Mouse (Mus musculus): Measurements from ENCODE around the gene Trmu. TPM values are rescaled to one million over a fixed set of nuclear protein-coding genes. Genes with fewer than 3 reads are reported as not detected.
A peak's percentile ranks its signal among the peaks of the same experiment; 100 is the strongest.

The Trmu gene
- total RNA-seq, 2 experiments from 2014 or later, result 27.7 to 34.3 TPM

- no peak for DNase-seq (ENCODE audit: low spot score in 2 of 2)
Observed at GRCm38 (mm10) chr15:85893871-85894270, 14.8 kb downstream of the Trmu start.

GRCm38 (mm10) chr15:85896284-85896683 is 17.2 kb downstream of the Trmu start:
- DNase-seq (ENCODE audit: low spot score in 2 of 2), result peak; percentile 48 to 66

- no peak for DNase-seq (ENCODE audit: low spot score in 2 of 2)
Observed at GRCm38 (mm10) chr15:85897113-85897512, 18.0 kb downstream of the Trmu start.

GRCm38 (mm10) chr15:85899396-85899795 is 20.3 kb downstream of the Trmu start:
- no peak for DNase-seq (ENCODE audit: low spot score in 2 of 2)

GRCm38 (mm10) chr15:85900318-85900717 is 21.2 kb downstream of the Trmu start:
- no peak for DNase-seq (ENCODE audit: low spot score in 2 of 2)

GRCm38 (mm10) chr15:85900801-85901200 is 21.7 kb downstream of the Trmu start:
- no peak for DNase-seq (ENCODE audit: low spot score in 2 of 2)

GRCm38 (mm10) chr15:85902505-85902904 is 23.4 kb downstream of the Trmu start:
- DNase-seq (ENCODE audit: low spot score in 2 of 2), result no peak

GRCm38 (mm10) chr15:85903826-85904225 is 24.7 kb downstream of the Trmu start:
- DNase-seq (ENCODE audit: low spot score in 2 of 2), result no peak

- no peak for DNase-seq (ENCODE audit: low spot score in 2 of 2)
Observed at GRCm38 (mm10) chr15:85908660-85909491, 29.8 kb downstream of the Trmu start.

- no peak for DNase-seq (ENCODE audit: low spot score in 2 of 2)
Observed at GRCm38 (mm10) chr15:85909492-85909829, 30.3 kb downstream of the Trmu start.

GRCm38 (mm10) chr15:85909931-85910330 is 30.8 kb downstream of the Trmu start:
- DNase-seq (ENCODE audit: low spot score in 2 of 2), result no peak

GRCm38 (mm10) chr15:85913605-85914004 is 34.5 kb downstream of the Trmu start:
- no peak for DNase-seq (ENCODE audit: low spot score in 2 of 2)

- no peak for DNase-seq (ENCODE audit: low spot score in 2 of 2)
Observed at GRCm38 (mm10) chr15:85919191-85919891, 40.2 kb downstream of the Trmu start.

GRCm38 (mm10) chr15:85919892-85920248 is 40.8 kb downstream of the Trmu start:
- DNase-seq (ENCODE audit: low spot score in 2 of 2), result no peak

- no peak for DNase-seq (ENCODE audit: low spot score in 2 of 2)
Observed at GRCm38 (mm10) chr15:85921855-85922254, 42.7 kb downstream of the Trmu start.

GRCm38 (mm10) chr15:85928161-85928560 is 49.0 kb downstream of the Trmu start:
- no peak for DNase-seq (ENCODE audit: low spot score in 2 of 2)

- no peak for DNase-seq (ENCODE audit: low spot score in 2 of 2)
Observed at GRCm38 (mm10) chr15:85935627-85936049, 56.5 kb downstream of the Trmu start.

Other genes starting within 250 kb of the Trmu start
- gene Ppara, start 144.3 kb upstream of the Trmu start, total RNA-seq (2021), result 1 to 10 TPM; 6.9 to 9.3 TPM
- 10 to 100 TPM; 27.1 to 31.0 TPM for gene Cdpf1, start 67.6 kb upstream of the Trmu start, total RNA-seq (2021)
- under 1 TPM; 0.34 to 0.39 TPM for gene Pkdrej, start 57.6 kb upstream of the Trmu start, total RNA-seq (2021)
- 1 to 10 TPM; 4.2 to 6.2 TPM for gene Ttc38, start 47.0 kb upstream of the Trmu start, total RNA-seq (2021)
- 1 to 10 TPM; 4.8 to 5.6 TPM for gene Gtse1, start 19.6 kb upstream of the Trmu start, total RNA-seq (2021)
- gene Celsr1, start 154.5 kb downstream of the Trmu start, total RNA-seq (2021), result 1 to 10 TPM; 1.6 to 1.7 TPM
- gene Gramd4, start 178.4 kb downstream of the Trmu start, total RNA-seq (2021), result 10 to 100 TPM; 11.0 to 12.3 TPM